Mouse (Mus musculus) adrenal gland (tissue): Measurements from ENCODE around the gene Fat3.

Experiments
- intact Hi-C: fragments of 180-260 bp; cut with DNase I; formaldehyde crosslinking; loops from one replicate; pipeline ENCODE4 v1.15.1; 2025

Fat3 gene

GRCm38 (mm10) chr9:15954338-15954704, 546.8 kb downstream of the Fat3 start:
- intact Hi-C loops: no loop called here

- intact Hi-C loops: no loop called here
Observed at GRCm38 (mm10) chr9:15953585-15954337, 547.3 kb downstream of the Fat3 start.

GRCm38 (mm10) chr9:15948086-15948485, 553.0 kb downstream of the Fat3 start:
- intact Hi-C loops: no loop called here

- intact Hi-C loops: no loop called here
Observed at GRCm38 (mm10) chr9:15944182-15944581, 556.9 kb downstream of the Fat3 start.

GRCm38 (mm10) chr9:15943486-15944153, 557.5 kb downstream of the Fat3 start:
- intact Hi-C loops: no loop called here

- intact Hi-C loops: no loop called here
Observed at GRCm38 (mm10) chr9:15941818-15942217, 559.3 kb downstream of the Fat3 start.

- intact Hi-C loops: no loop called here
Observed at GRCm38 (mm10) chr9:15940933-15941673, 560.0 kb downstream of the Fat3 start.

- intact Hi-C loops: no loop called here
Observed at GRCm38 (mm10) chr9:15939594-15939993, 561.5 kb downstream of the Fat3 start.

GRCm38 (mm10) chr9:15937837-15938514, 563.1 kb downstream of the Fat3 start:
- intact Hi-C loops: no loop called here

- intact Hi-C loops: no loop called here
Observed at GRCm38 (mm10) chr9:15930928-15931443, 570.1 kb downstream of the Fat3 start.

- intact Hi-C loops: no loop called here
Observed at GRCm38 (mm10) chr9:15928331-15928730, 572.8 kb downstream of the Fat3 start.

- intact Hi-C loops: no loop called here
Observed at GRCm38 (mm10) chr9:15927378-15928083, 573.6 kb downstream of the Fat3 start.

GRCm38 (mm10) chr9:15925237-15925636, 575.8 kb downstream of the Fat3 start:
- intact Hi-C loops: no loop called here

GRCm38 (mm10) chr9:15920271-15920670, 580.8 kb downstream of the Fat3 start:
- intact Hi-C loops: no loop called here

GRCm38 (mm10) chr9:15919373-15920005, 581.6 kb downstream of the Fat3 start:
- intact Hi-C loops: loop anchor here (10.0 kb wide), 1 partner anchor 285 kb away; no protein-coding TSS in a partner anchor

- intact Hi-C loops: loop anchor here (10.0 kb wide), 1 partner anchor 288 kb away; no protein-coding TSS in a partner anchor
Observed at GRCm38 (mm10) chr9:15916600-15916999, 584.5 kb downstream of the Fat3 start.

- intact Hi-C loops: loop anchor here (10.0 kb wide), 1 partner anchor 292 kb away; no protein-coding TSS in a partner anchor
Observed at GRCm38 (mm10) chr9:15912735-15913134, 588.4 kb downstream of the Fat3 start.

- intact Hi-C loops: loop anchor here (10.0 kb wide), 1 partner anchor 295 kb away; no protein-coding TSS in a partner anchor
Observed at GRCm38 (mm10) chr9:15909397-15910113, 591.5 kb downstream of the Fat3 start.
